Mouse (Mus musculus) heart, embryonic 11.5 days (tissue): Measurements from ENCODE around the gene Tomm34. TPM values are rescaled to one million over a fixed set of nuclear protein-coding genes. Genes with fewer than 3 reads are reported as not detected.
"Not testable (repeated sequence)": the region's sequence is repeated elsewhere in the genome, so short reads cannot be mapped to it uniquely, and the experiment has no call there.

ENCODE experiments used
- ATAC-seq: fragments of 200-750 bp; cut with Nextera tagmentation; replicated peaks from 2 replicates; pipeline ENCODE4 v1.8.0; 2017; ENCODE audit warnings: moderate library complexity; ENCODE audit not compliant: insufficient number of reproducible peaks, low FRiP score, low TSS enrichment
- H3K27ac ChIP-seq: fragments of 300-500 bp; sonication (generic); 2 replicates; pipeline ENCODE4 v1.5.1; 2014; ENCODE audit warnings: mild to moderate bottlenecking, low read depth, low read length
- H3K27me3 ChIP-seq: fragments of 300-500 bp; sonication (generic); 2 replicates; pipeline ENCODE4 v1.6.1; 2014; ENCODE audit warnings: mild to moderate bottlenecking, low read length, mixed read lengths; ENCODE audit not compliant: control insufficient read depth, insufficient read depth
- H3K36me3 ChIP-seq: fragments of 300-500 bp; sonication (generic); 2 replicates; pipeline ENCODE4 v1.6.1; 2014; ENCODE audit warnings: mild to moderate bottlenecking, low read length, moderate library complexity, mixed read lengths; ENCODE audit not compliant: control insufficient read depth, insufficient read depth
- H3K4me1 ChIP-seq: fragments of 300-500 bp; sonication (generic); 2 replicates; pipeline ENCODE4 v1.6.1; 2014; ENCODE audit warnings: low read length; ENCODE audit not compliant: control insufficient read depth, insufficient read depth
- H3K4me2 ChIP-seq: fragments of 300-500 bp; sonication (generic); 2 replicates; pipeline ENCODE4 v1.6.1; 2014; ENCODE audit warnings: mild to moderate bottlenecking, moderate library complexity
- H3K4me3 ChIP-seq: fragments of 300-500 bp; sonication (generic); 2 replicates; pipeline ENCODE4 v1.5.1; 2014; ENCODE audit warnings: low read depth, low read length
- H3K9ac ChIP-seq: fragments of 300-500 bp; sonication (generic); 2 replicates; pipeline ENCODE4 v1.6.1; 2014; ENCODE audit warnings: mild to moderate bottlenecking, low read depth, low read length, moderate library complexity
- H3K9me3 ChIP-seq: fragments of 300-500 bp; sonication (generic); replicated peaks from 2 replicates; pipeline ENCODE4 v1.6.1; 2016; ENCODE audit warnings: low read length; ENCODE audit not compliant: control insufficient read depth
- WGBS: fragments of 180-500 bp; shearing (Covaris S2); extraction: QIAGEN DNeasy Blood & Tissue Kit; methylation state at CpG from one replicate; pipeline ENCODE4 v1.1.7; 2014; ENCODE audit not compliant: insufficient replicate concordance; 5-methylcytosine and 5-hydroxymethylcytosine counted together
- polyA plus RNA-seq: library from polyadenylated mRNA; unstranded; fragments of >200 nt; fragmentation: Nextera tagmentation; extraction: Ambion mirVana; gene quantifications from 2 replicates; pipeline ENCODE4 v1.2.1, GENCODE M21; 2014

The Tomm34 gene
- polyA plus RNA-seq, 1 experiment from 2014 or later: 56.7 TPM

DNA sequence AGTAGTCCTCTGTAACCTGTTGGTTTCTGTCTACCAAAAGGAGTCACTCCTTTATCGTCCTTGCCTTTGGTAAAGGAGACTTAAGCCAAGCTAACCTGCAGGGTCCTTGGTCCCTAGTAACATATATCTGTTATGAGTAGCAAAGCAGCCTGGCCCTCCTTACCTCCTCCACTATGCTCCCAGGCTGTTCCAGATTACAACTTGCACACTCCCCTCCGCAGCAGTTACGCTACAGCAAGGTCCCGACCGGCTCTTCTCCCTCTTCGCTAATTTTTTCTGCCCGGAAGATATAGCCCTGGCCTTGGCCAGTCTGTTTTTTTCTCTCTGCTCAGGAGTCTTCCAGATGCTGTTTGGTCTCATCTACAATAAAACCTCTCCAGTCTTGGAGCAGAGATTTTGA lies 2.2 kb upstream of the Tomm34 start:
- Histone ChIP-seq H3K9ac (no peak overlapping the region), H3K36me3 (no peaks in the 10 kb centered on the region), H3K27me3 (no peaks in the 10 kb centered on the region), H3K4me2 (no peak overlapping the region), H3K9me3 (no peaks in the 10 kb centered on the region), H3K4me1 (peaks cover 13% of the 10 kb centered on the region), H3K4me3 (no peak overlapping the region), H3K27ac (no peak overlapping the region)
- no peak for ATAC-seq
- WGBS: 82% methylated on average over 7 of the region's 7 CpGs

DNA sequence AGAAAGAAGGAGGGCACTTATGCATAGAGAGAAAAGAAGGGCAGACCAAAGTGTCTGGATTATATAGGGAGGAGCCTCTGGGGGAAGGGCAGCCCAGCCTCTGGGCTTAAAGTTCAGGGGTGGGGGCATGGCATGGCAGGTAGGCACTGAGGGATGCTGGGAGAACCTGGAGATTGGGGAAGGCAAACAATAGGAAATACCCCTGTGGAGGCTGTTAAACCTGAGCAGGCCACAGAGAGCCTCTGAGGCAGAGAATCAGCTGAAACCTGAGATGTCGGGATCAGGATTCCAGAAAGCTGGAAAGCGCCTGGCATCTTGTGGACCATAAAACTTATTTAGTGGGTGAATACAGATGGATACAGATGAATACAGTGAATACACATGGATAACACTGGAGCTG lies 1.1 kb upstream of the Tomm34 start:
- WGBS: 78% methylated on average over 2 of the region's 2 CpGs
- Histone ChIP-seq H3K9ac (no peak overlapping the region), H3K4me1 (peaks cover 13% of the 10 kb centered on the region), H3K27ac (no peak overlapping the region), H3K27me3 (no peaks in the 10 kb centered on the region), H3K9me3 (no peaks in the 10 kb centered on the region), H3K4me2 (no peak overlapping the region), H3K36me3 (no peaks in the 10 kb centered on the region), H3K4me3 (no peak overlapping the region)
- no peak for ATAC-seq

DNA sequence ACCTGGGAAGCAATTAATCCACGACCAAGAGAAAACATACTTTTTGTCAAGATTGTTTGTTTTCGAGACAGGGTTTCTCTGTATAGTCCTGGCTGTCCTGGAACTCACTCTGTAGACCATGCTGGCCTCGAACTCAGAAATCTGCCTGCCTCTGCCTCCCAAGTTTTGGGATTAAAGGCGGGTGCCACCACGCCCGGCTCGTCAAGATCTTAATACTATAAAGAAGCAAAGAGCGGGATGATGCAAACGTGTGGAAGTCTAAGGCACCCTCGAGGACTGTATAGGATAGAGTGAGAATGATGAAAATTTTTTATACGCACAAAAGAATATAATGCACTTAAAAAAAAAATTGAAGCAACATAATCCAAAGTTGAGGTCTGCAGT lies 460 bp upstream of the Tomm34 start:
- not testable (repeated sequence) for H3K9me3 ChIP-seq, H3K27me3 ChIP-seq, H3K36me3 ChIP-seq, ATAC-seq
- Histone ChIP-seq H3K4me1 (peaks cover 13% of the 10 kb centered on the region), H3K9ac (0 out of 2 replicates have a peak overlapping the region, but pooled peaks have one; percentile 10), H3K27ac (peak overlapping the region; percentile 73; the same call in 1 of the 2 replicates), H3K4me3 (peak overlapping the region; percentile 99; the same call in 1 of the 2 replicates), H3K4me2 (peak overlapping the region; percentile 95)
- 75% methylated on average over 11 of the region's 11 CpGs for WGBS

DNA sequence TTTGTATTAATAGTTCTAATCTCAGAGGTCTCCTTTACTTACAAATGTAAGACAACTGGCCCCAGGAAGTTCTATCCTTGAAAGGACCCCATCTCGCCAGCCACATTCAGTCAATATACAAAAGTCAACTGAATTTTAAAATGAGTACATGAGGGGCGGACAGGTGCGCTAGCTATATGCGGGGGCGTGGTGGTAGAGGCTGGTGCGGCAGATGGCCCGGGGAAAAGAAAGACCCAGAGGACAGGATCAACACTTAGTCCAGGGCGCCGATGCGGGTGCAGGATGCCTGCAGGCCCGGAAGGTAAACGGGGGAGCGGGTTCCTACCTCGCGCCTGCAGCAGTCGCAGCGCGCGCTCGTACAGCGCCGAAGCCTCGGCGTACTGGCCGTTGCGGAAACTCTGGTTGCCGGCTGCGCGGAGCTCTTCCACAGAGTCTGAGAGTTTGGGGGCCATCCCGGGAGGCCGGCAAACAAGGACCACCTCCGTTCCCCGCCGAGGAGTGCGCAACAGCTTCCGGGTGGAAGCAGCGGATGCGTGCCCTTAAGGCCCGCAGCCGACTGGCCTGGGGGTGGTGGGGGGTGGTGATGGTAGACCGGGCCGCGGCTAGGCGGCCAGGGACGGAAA lies 716 bp downstream of the Tomm34 start, which contains the start of gene Stk4:
TSS of gene Stk4 (plus strand) at position 181 of the 623 bp plus-strand sequence.
- WGBS: under 1% methylated on average over 45 of the region's 45 CpGs
- Histone ChIP-seq H3K4me2 (peak within 1 kb of the TSS; percentile 95), H3K4me3 (peak within 1 kb of the TSS; percentile 99), H3K36me3 (0 out of 2 replicates have a peak, but pooled peaks cover 3% of the 10 kb centered on the region), H3K9ac (peak within 1 kb of the TSS; percentile 91), H3K27ac (peak within 1 kb of the TSS; percentile 73), H3K27me3 (no peaks in the 10 kb centered on the region), H3K4me1 (peaks cover 10% of the 10 kb centered on the region), H3K9me3 (no peaks in the 10 kb centered on the region)
- ATAC-seq: peak; percentile 19

DNA sequence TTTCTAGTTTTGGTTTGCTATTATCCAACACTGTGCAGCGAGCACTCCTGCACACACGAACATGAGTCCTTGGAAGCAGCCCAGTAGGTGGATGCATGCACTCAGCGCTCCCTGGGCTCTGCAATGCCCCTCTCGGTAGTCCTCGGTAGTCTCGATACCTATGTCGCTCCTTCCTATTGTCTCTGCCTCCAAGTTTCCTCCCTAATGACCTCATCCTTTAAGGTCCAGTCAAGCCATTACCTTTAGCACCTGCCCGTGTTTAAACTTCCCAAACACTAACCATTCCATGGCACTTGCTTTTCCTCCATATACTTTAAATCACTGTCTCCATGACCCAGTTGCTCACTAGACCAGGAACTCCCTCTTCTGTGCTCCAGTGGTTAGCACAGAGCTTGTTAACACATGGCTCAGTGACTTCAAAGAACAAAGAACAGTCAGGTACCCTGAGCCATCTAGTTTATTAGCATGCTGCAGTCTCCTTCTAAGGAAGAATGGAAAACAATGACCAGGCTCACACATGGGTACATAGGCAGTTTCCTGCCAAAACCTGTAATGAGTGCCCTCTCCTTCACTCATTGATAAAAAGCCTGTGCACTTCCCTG lies 11.2 kb downstream of the Tomm34 start:
- no peak overlapping the region for H3K4me3 ChIP-seq
- no peak overlapping the region for H3K4me2 ChIP-seq
- no peak overlapping the region for H3K27ac ChIP-seq
- H3K9me3 ChIP-seq: no peaks in the 10 kb centered on the region
- peaks cover 27% of the 10 kb centered on the region for H3K36me3 ChIP-seq
- H3K4me1 ChIP-seq: peaks cover 7% of the 10 kb centered on the region
- WGBS: 91% methylated on average over 8 of the region's 8 CpGs
- no peak overlapping the region for H3K9ac ChIP-seq
- H3K27me3 ChIP-seq: no peaks in the 10 kb centered on the region
- ATAC-seq: no peak

DNA sequence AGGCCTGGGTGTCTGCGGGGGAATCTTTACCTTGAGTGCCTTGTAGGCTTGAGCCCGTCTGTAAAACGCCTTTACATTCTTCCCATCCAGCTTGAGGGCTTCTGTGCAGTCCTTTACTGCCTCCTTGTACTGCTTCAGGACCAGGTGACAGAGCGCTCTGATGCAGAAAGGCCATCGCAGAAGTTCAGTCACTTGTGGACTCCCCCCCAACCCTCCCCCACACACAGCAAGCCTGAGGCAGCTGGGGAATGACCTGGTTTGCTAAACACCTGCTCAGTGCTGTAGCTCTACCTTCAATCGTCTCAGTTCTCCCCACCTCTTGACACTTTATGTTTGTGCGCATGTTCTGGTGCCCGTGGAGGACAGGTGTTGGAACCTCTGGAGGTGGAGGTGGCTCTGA lies 16.3 kb downstream of the Tomm34 start:
- Histone ChIP-seq H3K36me3 (peaks cover 20% of the 10 kb centered on the region), H3K27me3 (no peaks in the 10 kb centered on the region; the same call in 1 of the 2 replicates), H3K4me2 (no peak overlapping the region), H3K9me3 (no peaks in the 10 kb centered on the region), H3K4me1 (peaks cover 18% of the 10 kb centered on the region), H3K9ac (no peak overlapping the region), H3K4me3 (no peak overlapping the region), H3K27ac (no peak overlapping the region)
- no peak for ATAC-seq
- WGBS: 87% methylated on average over 8 of the region's 8 CpGs

DNA sequence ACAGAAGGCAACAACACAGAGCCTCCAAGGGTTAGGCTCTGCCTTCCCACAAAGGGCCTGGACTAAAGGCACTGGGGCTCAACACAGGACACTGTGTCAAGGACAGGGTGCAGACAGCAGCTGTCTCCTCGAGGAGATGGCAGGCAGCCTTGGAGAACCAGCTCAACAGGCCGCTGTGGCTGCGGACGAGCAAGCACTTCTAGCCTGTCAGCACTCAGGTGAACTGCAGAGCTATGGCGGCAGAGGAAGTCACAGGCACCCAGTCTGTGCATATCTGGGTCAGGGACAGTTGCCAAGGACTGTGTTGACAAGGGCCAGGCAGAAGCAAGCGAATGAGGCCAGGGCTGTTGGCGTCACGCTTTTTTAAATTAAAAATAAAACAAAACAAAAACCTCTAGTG lies 17.2 kb downstream of the Tomm34 start:
- peak; percentile 67 for ATAC-seq
- H3K9me3 ChIP-seq: no peaks in the 10 kb centered on the region
- H3K36me3 ChIP-seq: peaks cover 14% of the 10 kb centered on the region
- no peak overlapping the region; the same call in 1 of the 2 replicates for H3K4me2 ChIP-seq
- H3K4me3 ChIP-seq: no peak overlapping the region
- H3K4me1 ChIP-seq: peaks cover 18% of the 10 kb centered on the region
- 52% methylated on average over 8 of the region's 8 CpGs for WGBS
- no peaks in the 10 kb centered on the region; the same call in 1 of the 2 replicates for H3K27me3 ChIP-seq
- H3K27ac ChIP-seq: peak overlapping the region; percentile 70
- H3K9ac ChIP-seq: no peak overlapping the region

DNA sequence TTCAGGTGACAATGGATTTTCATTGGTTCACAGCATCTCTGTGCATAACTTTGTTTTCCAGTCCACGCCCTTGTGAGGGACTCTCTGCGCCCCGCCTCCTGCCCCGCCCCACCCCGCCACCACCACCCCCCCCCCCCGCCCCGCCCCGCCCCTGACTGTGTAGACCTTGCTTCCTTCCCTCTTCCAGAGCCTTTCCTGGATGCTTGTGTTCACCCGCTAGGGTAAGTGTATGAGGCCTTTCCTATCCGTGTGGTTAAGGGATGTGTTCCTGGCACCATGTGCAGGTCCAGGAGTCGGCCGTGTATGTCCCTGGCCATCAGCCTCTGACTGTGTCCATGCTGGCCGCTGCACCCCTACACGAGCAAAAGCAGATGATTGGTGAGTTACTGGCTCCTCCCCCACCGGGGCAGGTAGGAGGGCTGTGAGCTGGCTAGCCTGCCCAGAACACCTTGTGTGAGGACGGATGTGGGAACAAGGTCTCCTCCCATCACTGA lies 23.7 kb downstream of the Tomm34 start:
- peak overlapping the region; percentile 58 for H3K4me2 ChIP-seq
- H3K36me3 ChIP-seq: no peaks in the 10 kb centered on the region; the same call in 1 of the 2 replicates
- no peak overlapping the region for H3K9ac ChIP-seq
- no peaks in the 10 kb centered on the region for H3K9me3 ChIP-seq
- H3K27ac ChIP-seq: no peak overlapping the region
- H3K4me1 ChIP-seq: no peaks in the 10 kb centered on the region
- peak; percentile 74; the same call in 1 of the 2 replicates for ATAC-seq
- H3K4me3 ChIP-seq: peak overlapping the region; percentile 14; the same call in 1 of the 2 replicates
- peaks cover 2% of the 10 kb centered on the region for H3K27me3 ChIP-seq
- 2% methylated on average over 13 of the region's 16 CpGs for WGBS
